Mouse (Mus musculus) common myeloid progenitor, adult 5-6 weeks (primary cell): ENCODE measurements around the gene Dcaf17. TPM values are rescaled to one million over a fixed set of nuclear protein-coding genes. Genes with fewer than 3 reads are reported as not detected.

Experiments
- ATAC-seq: replicated peaks from 2 replicates; pipeline ENCODE4 v1.8.0; 2016; ENCODE audit warnings: low read depth, mild to moderate bottlenecking, moderate TSS enrichment, inconsistent platforms; ENCODE audit not compliant: poor library complexity, severe bottlenecking
- total RNA-seq: library from RNA; stranded (forward); fragments of 200-1000, 187-1606 nt; gene quantifications from 2 replicates; pipeline ENCODE4 v1.2.3, GENCODE M21; 2017

The Dcaf17 gene
- total RNA-seq, 1 experiment from 2014 or later = 18.1 TPM

GRCm38 (mm10) chr2:71048896-71049295 lies 6.2 kb upstream of the Dcaf17 start:
- no peak for ATAC-seq

GRCm38 (mm10) chr2:71050511-71050910 lies 4.6 kb upstream of the Dcaf17 start:
- ATAC-seq = no peak

- no peak for ATAC-seq
Measured at GRCm38 (mm10) chr2:71054716-71055115, 412 bp upstream of the Dcaf17 start.

- ATAC-seq = no peak
Measured at GRCm38 (mm10) chr2:71056115-71056835, 1.1 kb downstream of the Dcaf17 start.

- no peak for ATAC-seq
Measured at GRCm38 (mm10) chr2:71071601-71072000, 16.5 kb downstream of the Dcaf17 start.

GRCm38 (mm10) chr2:71073330-71073729 lies 18.2 kb downstream of the Dcaf17 start:
- no peak for ATAC-seq

GRCm38 (mm10) chr2:71073828-71074227 lies 18.7 kb downstream of the Dcaf17 start:
- 0 out of 2 replicates have a peak, but pooled peaks have one; percentile 29 for ATAC-seq

GRCm38 (mm10) chr2:71082416-71082815 lies 27.3 kb downstream of the Dcaf17 start:
- no peak for ATAC-seq

- no peak for ATAC-seq
Measured at GRCm38 (mm10) chr2:71083454-71084193, 28.5 kb downstream of the Dcaf17 start.

- no peak for ATAC-seq
Measured at GRCm38 (mm10) chr2:71089766-71090165, 34.6 kb downstream of the Dcaf17 start.

- no peak for ATAC-seq
Measured at GRCm38 (mm10) chr2:71090660-71091445, 35.7 kb downstream of the Dcaf17 start.

- ATAC-seq = 0 out of 2 replicates have a peak, but pooled peaks have one; percentile 25
Measured at GRCm38 (mm10) chr2:71096170-71096569, 41.0 kb downstream of the Dcaf17 start.

GRCm38 (mm10) chr2:71102621-71103291 lies 47.6 kb downstream of the Dcaf17 start:
- peak; percentile 34 for ATAC-seq

- peak; percentile 77 for ATAC-seq
Measured at GRCm38 (mm10) chr2:71103292-71103680, 48.2 kb downstream of the Dcaf17 start.

GRCm38 (mm10) chr2:71104696-71105095 lies 49.6 kb downstream of the Dcaf17 start:
- no peak for ATAC-seq

GRCm38 (mm10) chr2:71105469-71106215 lies 50.5 kb downstream of the Dcaf17 start:
- no peak for ATAC-seq

GRCm38 (mm10) chr2:71107225-71107624 lies 52.1 kb downstream of the Dcaf17 start:
- ATAC-seq = no peak

GRCm38 (mm10) chr2:71108541-71108940 lies 53.4 kb downstream of the Dcaf17 start:
- no peak for ATAC-seq

GRCm38 (mm10) chr2:71113489-71114171 lies 58.5 kb downstream of the Dcaf17 start:
- ATAC-seq = no peak
